Mouse (Mus musculus) megakaryocyte, adult 5-6 weeks (primary cell): ENCODE results near the gene Pate1. TPM values are rescaled to one million over a fixed set of nuclear protein-coding genes. Genes with fewer than 3 reads are reported as not detected.

Experiments used
- ATAC-seq: 2 replicates; pipeline ENCODE4 v1.8.0; 2016; ENCODE audit warnings: mild to moderate bottlenecking, inconsistent platforms; ENCODE audit not compliant: poor library complexity, severe bottlenecking
- total RNA-seq, 2 experiments: library from RNA; stranded (forward) in 1 of 2; stranded (reverse) in 1 of 2; fragments of 153-499, 151-499 nt in 1 of 2; fragments of 221-1000, 200-1000 nt in 1 of 2; gene quantifications; 2 replicates each; pipeline versions ENCODE4 v1.2.3 to v1.2.4; 2015 to 2017

The Pate1 gene
- total RNA-seq (2015) = not detected in 2 replicates
- total RNA-seq (2017) = not detected in 2 replicates

DNA sequence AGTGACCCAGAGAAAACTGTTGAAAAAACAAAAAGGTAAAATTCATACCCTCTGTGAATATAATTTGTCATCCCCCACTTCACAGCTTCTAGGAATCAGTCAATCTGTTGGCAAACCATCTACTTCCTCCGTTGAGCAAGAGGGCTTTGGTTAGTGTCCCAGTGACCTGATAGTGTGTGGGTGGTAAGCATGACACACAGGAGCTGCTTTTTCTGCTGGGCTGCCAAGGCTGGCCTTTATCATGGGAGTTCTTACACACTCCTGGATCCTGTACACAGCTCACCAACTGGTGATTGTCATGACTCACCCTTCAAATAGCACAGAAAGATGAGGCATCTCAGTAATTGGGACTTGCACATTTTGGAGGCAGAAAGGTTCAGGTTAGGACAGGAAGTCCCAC is at the start of gene Pate1:
Gene Pate1 (minus strand): TSS at position 378 of the 400 bp plus-strand sequence.
- ATAC-seq = no peak

DNA sequence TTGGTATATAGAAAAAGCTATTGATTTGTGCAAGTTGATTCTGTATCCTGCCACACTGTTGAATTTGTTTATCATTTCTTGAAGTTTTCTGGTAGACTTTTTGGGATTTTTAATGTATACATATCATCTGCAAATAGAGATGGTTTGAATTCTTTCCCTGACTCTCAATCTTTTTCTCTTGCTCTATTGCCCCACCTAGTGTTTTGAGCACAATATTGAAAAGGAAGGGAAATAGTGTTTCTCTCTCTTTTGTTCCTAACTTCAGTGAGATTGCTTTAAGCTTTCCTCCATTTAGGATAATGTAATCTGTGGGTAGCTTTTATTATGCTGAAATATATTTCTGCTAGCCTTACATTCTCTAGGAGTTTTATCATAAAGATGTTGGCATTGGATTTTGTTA is 20.1 kb upstream of the Pate1 start:
- no peak for ATAC-seq

DNA sequence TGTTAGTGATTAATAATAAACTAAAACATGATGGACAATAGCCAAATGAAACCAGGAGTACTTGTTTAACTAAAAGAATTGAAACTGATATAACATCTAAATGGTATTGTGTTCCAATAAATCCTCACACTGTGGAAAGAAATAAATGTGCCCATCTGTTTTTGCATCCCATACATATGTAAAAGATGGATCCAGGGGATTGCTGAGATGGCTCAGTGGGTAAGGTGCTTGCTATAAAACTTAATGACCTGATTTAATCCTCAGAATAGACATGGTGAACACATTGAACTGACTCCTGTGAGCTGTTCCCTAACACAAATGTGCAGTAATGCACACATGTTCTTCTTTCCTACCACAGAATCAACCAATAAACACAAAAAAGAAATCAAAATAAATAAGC is 4.7 kb upstream of the Pate1 start:
- no peak for ATAC-seq

DNA sequence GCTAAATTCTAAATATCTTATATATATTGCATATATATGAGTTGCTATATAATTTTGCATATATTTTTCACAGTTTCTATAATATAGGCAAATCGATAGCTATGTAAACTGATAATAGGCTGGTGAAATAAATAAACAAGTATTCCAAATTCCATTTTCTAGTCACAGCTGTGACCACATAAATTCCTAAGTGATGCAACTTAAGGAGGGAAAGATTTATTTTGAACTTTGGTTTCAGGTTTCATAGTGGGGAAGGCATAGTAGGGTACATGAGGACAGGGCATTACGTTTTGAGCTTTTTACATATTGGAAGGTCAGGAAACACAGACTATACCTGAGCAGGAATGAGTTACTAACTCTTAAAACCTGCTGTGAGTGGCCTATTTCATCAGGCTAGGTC is 13.6 kb downstream of the Pate1 start:
- no peak for ATAC-seq

DNA sequence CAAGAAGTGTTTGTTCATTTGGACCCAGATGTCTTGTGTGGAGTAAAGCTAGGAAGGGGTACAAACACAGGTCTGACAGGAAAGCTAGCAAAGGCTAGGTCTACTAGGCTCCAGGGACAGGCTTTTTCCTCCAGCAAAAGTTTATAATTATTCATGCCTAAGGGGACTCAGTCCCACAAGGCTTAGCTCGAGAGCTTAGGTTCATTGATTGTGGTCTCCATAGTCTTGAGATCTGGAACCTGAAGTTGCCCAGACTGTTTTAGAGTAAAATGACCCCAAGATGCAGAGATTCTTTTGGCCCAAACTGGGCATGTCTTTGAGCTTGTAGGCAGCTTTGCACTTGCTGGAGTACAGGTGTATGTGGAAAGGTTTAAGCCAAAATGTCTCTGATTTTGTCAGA is 39.1 kb downstream of the Pate1 start, which contains the start of gene Pate3:
Gene Pate3 (minus strand): TSS at position 101 of the 400 bp plus-strand sequence.
- no peak for ATAC-seq

Other genes starting within 250 kb of the Pate1 start
- not detected in 2 replicates for gene Gm1113, start 169.1 kb downstream of the Pate1 start, total RNA-seq (2015)
- not detected in 2 replicates for gene Gm1113, start 169.1 kb downstream of the Pate1 start, total RNA-seq (2017)
- gene Ddx25, start 128.9 kb downstream of the Pate1 start, total RNA-seq (2015) = 0.09 and 0.11 TPM in 2 replicates
- gene Ddx25, start 128.9 kb downstream of the Pate1 start, total RNA-seq (2017) = 0.04 TPM in 1 of 2 replicates, not detected in the other
- 9.8 and 12.2 TPM in 2 replicates for gene Pus3, start 128.8 kb downstream of the Pate1 start, total RNA-seq (2015)
- gene Pus3, start 128.8 kb downstream of the Pate1 start, total RNA-seq (2017) = 14.0 and 14.6 TPM in 2 replicates
- gene Pate2, start 117.1 kb downstream of the Pate1 start, total RNA-seq (2015) = 0.51 and 0.75 TPM in 2 replicates
- not detected in 2 replicates for gene Pate2, start 117.1 kb downstream of the Pate1 start, total RNA-seq (2017)
- gene Hyls1, start 117.0 kb downstream of the Pate1 start, total RNA-seq (2015) = 15.7 and 20.1 TPM in 2 replicates
- gene Hyls1, start 117.0 kb downstream of the Pate1 start, total RNA-seq (2017) = 17.5 and 20.6 TPM in 2 replicates
- gene Pate4, start 75.4 kb downstream of the Pate1 start, total RNA-seq (2015) = not detected in 2 replicates
- gene Pate4, start 75.4 kb downstream of the Pate1 start, total RNA-seq (2017) = not detected in 2 replicates
- gene Pate3, start 39.2 kb downstream of the Pate1 start, total RNA-seq (2015) = not detected in 2 replicates
- gene Pate3, start 39.2 kb downstream of the Pate1 start, total RNA-seq (2017) = not detected in 2 replicates
- not detected in 2 replicates for gene Gm17677, start 53.7 kb upstream of the Pate1 start, total RNA-seq (2015)
- gene Gm17677, start 53.7 kb upstream of the Pate1 start, total RNA-seq (2017) = not detected in 2 replicates
- gene Gm17727, start 90.7 kb upstream of the Pate1 start, total RNA-seq (2015) = not detected in 2 replicates
- not detected in 2 replicates for gene Gm17727, start 90.7 kb upstream of the Pate1 start, total RNA-seq (2017)
- not detected in 2 replicates for gene Gm27235, start 102.7 kb upstream of the Pate1 start, total RNA-seq (2015)
- not detected in 2 replicates for gene Gm27235, start 102.7 kb upstream of the Pate1 start, total RNA-seq (2017)
- gene D730048I06Rik, start 102.7 kb upstream of the Pate1 start, total RNA-seq (2015) = not detected in 2 replicates
- gene D730048I06Rik, start 102.7 kb upstream of the Pate1 start, total RNA-seq (2017) = not detected in 2 replicates
- not detected in 2 replicates for gene 9230110F15Rik, start 156.8 kb upstream of the Pate1 start, total RNA-seq (2015)
- gene 9230110F15Rik, start 156.8 kb upstream of the Pate1 start, total RNA-seq (2017) = not detected in 2 replicates
- not detected in 2 replicates for gene 9230113P08Rik, start 221.0 kb upstream of the Pate1 start, total RNA-seq (2015)
- gene 9230113P08Rik, start 221.0 kb upstream of the Pate1 start, total RNA-seq (2017) = not detected in 2 replicates